Mouse (Mus musculus) kidney, postnatal 4 days (tissue): Measurements from ENCODE around the gene Nxpe5.

Experiments used
- DNase-seq, 2 experiments: peaks; one replicate each; pipeline ENCODE4 v3.0.0; 2021; ENCODE audit warnings: mixed read lengths in 2 of 2

Gene Nxpe5

GRCm38 (mm10) chr5:138279585-138280424 lies 54.1 kb downstream of the Nxpe5 start, which contains the start of the genes Gm43720, Gpc2 and Stag3:
Gene Gm43720, minus strand, starts transcription at chr5:138279958.
Gene Gpc2, minus strand, starts transcription at chr5:138280005.
Gene Stag3, plus strand, starts transcription at chr5:138280240.
- peak; percentile 93 to 96 for DNase-seq

GRCm38 (mm10) chr5:138280425-138280768 lies 54.7 kb downstream of the Nxpe5 start:
- DNase-seq: no peak

GRCm38 (mm10) chr5:138280829-138281228 lies 55.1 kb downstream of the Nxpe5 start:
- DNase-seq: no peak

- DNase-seq: no peak
Observed at GRCm38 (mm10) chr5:138281798-138282197, 56.1 kb downstream of the Nxpe5 start.

GRCm38 (mm10) chr5:138283540-138283939 lies 57.8 kb downstream of the Nxpe5 start:
- no peak for DNase-seq

- DNase-seq: no peak
Observed at GRCm38 (mm10) chr5:138287861-138288260, 62.2 kb downstream of the Nxpe5 start.

GRCm38 (mm10) chr5:138291638-138292037 lies 65.9 kb downstream of the Nxpe5 start:
- DNase-seq: no peak

GRCm38 (mm10) chr5:138294158-138294557 lies 68.5 kb downstream of the Nxpe5 start:
- no peak for DNase-seq

- DNase-seq: no peak
Observed at GRCm38 (mm10) chr5:138299613-138300012, 73.9 kb downstream of the Nxpe5 start.
